Mouse (Mus musculus) right cerebral cortex, adult 2 months (tissue): Measurements from ENCODE around the gene Lonp2.

Experiments used
- DNase-seq, 2 experiments: peaks; one replicate each; pipeline ENCODE4 v3.0.0; 2021 to 2022; ENCODE audit warnings: low spot score in 2 of 2

The Lonp2 gene

DNA sequence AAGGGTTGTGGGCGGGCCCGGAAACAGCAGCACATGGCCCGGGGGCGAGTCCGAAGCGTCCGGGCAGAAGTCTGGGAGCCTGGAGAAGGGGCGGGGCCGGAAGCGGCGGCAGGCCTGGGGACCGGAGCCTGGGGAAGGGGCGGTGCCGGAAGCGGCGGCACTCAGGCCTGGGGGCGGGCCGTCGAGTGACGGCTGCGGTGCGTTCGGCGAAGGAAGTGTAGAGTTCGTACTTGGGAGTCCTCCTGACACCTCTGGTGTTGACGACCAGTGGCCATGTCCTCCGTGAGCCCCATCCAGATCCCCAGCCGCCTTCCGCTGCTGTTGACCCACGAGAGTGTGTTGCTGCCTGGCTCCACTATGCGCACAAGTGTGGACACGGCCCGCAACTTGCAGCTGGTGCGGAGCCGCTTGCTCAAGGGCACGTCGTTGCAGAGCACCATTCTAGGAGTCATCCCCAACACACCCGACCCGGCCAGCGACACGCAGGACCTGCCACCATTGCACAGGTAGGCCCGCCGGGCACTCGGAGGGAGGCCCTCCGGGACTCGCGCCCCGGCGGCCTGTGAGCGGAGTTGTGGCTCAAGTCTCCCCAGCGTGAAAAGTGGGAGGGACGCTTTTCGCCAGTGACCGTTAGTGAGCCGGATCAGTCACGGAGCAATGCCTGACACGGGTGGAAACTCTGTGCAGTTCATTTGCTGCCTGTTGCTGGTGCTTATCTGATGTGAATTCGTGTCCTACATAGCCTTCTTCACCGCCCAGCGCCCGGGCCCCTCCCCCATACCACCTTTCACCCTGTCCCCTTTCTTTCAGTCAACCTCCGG, at the start of gene Lonp2:
Gene Lonp2 (plus strand): TSS at position 133 of the 821 bp plus-strand sequence.
- DNase-seq = peak; percentile 96

DNA sequence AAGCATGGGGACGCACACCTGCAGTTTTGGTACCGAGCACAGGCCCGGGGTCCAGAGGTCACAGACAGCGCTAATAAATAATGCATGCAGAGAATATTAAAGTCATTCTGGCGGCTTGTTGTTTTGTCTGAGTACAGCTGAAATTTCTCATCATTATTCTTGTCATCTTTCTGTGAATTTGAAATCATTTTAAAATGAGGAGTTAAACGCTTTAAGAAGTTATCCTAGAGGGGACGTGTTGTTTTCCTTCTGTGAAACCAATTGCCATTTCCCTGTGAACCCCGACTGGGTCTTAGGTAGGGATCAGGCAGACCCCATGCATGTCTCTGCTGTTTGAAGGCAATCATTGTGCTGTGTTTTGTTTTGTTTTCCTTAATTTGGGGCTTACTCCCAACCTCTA, 46.3 kb upstream of the Lonp2 start:
- no peak for DNase-seq

DNA sequence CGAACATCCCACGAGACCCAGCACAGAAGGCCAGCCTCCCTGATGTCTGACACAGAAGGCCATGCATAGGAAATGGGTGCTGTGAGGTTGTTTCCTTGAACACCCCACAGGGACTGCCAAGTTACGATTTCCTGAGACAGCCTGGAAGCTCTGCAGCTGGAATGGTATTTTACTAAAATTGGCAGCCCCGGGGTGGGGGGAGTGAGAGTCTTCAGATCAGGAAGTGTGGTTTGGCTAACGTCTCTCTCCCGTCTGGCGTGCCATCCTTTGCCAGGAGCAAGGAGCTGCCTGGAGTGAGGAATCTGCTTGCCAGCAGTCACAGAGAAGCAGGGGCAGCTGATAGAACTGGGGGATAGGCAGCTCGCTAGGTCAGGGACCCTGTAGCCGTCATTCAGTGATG, 45.8 kb upstream of the Lonp2 start:
- DNase-seq = peak; percentile 64 to 73

DNA sequence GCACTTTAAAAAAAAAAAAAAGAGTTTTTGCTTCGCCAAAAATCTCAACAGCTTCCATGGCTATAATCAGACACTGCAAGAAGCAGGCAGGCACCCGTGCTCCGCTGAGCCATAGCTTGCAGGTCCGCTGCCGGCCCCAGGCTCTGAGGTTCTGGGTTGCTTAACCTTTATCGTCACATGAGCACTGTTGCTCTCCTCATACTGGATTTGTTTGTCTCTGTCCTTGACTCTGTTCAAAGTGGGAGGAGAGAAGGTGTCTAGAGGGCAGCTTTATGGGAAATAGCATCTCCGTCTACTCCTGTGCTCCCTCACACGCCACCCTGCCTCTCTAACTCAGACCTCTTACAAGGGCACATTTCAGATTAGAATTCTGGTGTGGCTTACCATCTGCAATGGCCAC, 45.1 kb upstream of the Lonp2 start:
- peak in 1 of 2 experiments; percentile 11 for DNase-seq

DNA sequence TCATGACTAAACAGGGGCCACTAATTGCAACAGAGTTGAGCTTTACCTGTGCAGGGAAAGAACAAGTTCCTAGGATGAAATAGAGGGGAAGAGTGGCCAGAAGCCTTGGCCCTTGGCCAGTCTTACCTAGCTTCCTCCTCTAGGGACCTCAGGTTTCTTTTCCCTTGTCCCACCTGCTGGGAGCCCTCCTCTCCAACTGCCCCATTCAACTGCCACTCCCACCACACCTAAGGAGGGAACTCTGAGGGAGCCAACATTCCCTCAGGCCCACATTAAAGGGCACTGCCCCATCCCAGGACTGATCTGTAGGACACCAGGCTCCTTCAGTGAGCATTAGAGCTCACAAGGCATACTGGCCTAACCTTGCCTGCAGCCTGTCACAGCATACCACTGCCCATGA, 43.4 kb upstream of the Lonp2 start, which contains the start of gene Abcc12:
Gene Abcc12 (minus strand): TSS at position 229 of the 400 bp plus-strand sequence.
- no peak for DNase-seq

- DNase-seq = peak; percentile 9 to 18
Observed at GRCm38 (mm10) chr8:86581921-86582331, 41.9 kb upstream of the Lonp2 start.

DNA sequence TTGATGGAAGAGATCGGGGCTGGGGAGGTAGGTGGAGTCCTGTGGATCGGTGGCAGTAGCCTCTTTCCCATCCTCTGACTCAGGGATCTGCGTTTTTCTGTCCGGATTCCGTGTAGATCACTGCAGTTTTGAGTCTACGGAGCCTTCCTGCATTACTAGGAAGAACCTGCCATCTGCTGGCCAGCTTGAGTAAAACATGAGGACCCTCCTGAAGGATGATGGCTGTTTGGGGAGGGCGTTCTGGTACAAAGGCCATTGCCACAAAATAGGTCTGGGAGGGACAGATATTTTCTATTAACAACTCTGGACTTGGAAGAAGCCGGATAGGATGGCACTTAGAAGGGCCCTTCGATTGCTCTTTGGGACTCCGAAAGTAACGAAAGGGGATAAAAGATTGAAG, 38.7 kb upstream of the Lonp2 start:
- peak; percentile 90 to 92 for DNase-seq

DNA sequence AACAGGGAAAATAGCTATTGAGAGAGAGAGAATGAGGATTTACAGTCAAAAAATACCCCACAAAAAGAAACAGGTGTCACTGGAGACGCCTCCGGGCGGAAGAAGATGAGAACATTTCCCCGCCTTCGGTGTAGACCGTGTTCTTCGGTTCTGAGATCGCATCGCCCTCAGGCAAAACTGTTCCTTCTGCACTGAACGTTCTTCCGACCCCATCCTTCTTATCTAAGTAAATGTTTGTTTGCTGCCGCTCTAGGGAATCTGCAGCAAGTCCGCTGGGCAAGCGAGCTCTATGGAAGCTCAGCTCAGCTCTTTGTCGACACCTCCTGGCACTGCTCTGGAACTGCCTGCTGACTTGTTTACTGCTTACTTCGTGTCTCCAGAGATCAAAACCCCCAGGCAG, 38.3 kb upstream of the Lonp2 start:
- peak; percentile 81 to 83 for DNase-seq

GRCm38 (mm10) chr8:86586058-86586457, 37.8 kb upstream of the Lonp2 start:
- no peak for DNase-seq

GRCm38 (mm10) chr8:86586642-86587041, 37.2 kb upstream of the Lonp2 start:
- no peak for DNase-seq

DNA sequence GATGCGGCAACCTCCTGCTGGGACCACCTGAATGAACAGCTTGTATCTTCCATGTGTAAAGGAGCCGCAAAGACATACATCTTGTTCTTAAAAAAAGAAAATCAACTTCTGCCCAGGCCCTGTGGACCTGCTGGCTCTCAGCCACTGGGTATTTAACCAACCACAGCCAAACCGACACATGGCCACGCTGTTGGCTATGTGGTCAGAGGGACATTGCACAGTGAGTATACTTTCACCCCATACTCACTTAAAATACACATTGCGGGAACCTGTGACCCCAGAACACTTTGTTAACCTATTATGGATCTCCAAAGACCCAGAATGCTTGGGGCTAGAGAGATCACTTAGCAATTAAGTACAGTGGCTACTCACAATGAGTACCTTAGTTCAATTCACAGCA, 35.5 kb upstream of the Lonp2 start:
- no peak for DNase-seq

DNA sequence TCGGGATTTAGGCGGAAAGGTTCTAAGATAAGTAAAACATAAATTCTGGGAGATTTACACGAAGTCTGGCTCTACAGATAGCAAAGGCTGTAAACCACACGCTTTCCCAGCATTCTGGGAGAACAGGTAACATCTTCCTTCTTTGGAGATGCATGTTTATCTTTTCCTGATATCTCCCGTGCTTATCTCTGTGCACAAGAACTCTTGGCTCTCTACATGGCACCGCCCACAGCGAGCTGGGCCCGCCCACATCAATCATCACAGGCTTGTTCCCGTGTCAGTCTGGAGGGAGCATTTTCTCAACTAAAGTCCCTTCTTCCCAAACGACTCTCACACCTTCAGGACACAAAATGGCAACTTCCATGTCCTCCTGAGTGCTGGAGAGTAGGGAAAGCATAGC, 30.7 kb upstream of the Lonp2 start:
- no peak for DNase-seq

- no peak for DNase-seq
Observed at GRCm38 (mm10) chr8:86594159-86594796, 29.6 kb upstream of the Lonp2 start.

GRCm38 (mm10) chr8:86595671-86596070, 28.2 kb upstream of the Lonp2 start:
- no peak for DNase-seq

- no peak for DNase-seq
Observed at GRCm38 (mm10) chr8:86597681-86598080, 26.2 kb upstream of the Lonp2 start.

GRCm38 (mm10) chr8:86599299-86599698, 24.5 kb upstream of the Lonp2 start:
- DNase-seq = no peak

DNA sequence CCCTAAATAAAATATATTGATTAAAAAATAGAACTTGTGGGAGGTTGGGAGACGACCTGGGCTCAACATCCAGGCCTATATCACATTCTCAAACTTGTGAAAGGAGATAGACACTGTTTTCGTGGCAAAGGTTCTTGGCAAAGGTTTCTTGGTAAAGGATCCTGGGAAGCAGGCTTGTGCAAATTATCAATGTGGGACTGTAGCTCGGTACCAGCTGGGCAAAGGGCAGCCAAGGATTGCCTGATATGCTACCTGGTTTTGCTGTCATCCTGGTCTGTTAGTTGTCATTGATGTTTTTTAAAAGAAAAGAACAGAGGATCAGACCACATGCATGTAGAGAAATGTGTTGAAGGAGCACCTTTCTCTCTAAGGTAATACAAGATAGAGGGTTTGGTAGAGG, 23.5 kb upstream of the Lonp2 start:
- no peak for DNase-seq

- DNase-seq = no peak
Observed at GRCm38 (mm10) chr8:86603174-86603573, 20.7 kb upstream of the Lonp2 start.

- DNase-seq = no peak
Observed at GRCm38 (mm10) chr8:86604676-86605075, 19.2 kb upstream of the Lonp2 start.

DNA sequence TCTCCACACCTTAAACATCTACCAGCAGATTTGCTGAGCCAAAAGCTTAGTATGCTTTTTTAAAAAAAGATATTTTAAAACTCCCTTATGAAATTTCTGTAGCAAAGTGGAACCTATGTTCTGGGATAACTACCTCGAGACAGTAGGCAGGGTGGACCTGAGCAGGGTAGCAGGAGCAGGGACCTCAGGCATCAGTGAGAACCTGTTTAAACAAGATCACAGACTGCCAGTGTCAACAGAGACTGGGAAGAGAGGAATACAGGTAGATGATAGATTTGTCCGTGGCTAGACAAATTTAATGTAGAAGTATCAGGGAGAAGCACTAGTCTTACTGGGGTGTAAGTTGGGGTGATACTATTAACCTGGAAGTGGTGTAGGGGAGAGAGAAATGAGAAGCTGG, 10.0 kb upstream of the Lonp2 start:
- no peak for DNase-seq

DNA sequence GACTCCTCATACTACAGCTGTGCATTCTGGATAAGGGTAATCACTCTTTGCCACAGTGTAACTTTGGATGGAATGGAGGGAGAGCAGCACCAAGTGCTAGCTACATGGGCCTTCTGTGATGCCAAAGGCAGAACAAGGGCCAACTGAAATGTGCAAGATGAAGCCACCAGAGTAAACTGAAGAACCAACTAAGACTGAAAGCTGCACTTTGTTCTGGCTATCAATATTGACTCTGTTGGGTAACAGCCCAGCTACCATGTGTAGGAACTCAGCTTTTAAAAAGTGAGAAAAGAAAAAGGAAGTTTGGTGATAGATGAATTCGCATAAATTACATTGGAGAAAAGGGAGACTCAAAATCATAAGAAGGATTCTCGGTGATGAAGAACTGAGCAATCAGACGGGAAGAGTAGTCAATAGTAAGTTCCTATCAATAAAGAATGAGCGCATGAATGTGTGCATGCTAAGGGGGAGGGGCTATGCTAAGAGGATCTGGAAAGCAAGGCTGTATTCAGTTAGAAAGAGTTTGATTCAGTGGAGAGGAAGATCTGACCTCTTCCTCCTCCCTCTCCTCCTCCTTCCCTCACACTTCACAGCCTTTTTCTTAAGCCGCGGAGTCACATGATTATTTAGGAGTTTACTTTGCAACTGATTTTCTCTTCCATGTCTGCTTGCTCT, 8.6 kb upstream of the Lonp2 start:
- no peak for DNase-seq

DNA sequence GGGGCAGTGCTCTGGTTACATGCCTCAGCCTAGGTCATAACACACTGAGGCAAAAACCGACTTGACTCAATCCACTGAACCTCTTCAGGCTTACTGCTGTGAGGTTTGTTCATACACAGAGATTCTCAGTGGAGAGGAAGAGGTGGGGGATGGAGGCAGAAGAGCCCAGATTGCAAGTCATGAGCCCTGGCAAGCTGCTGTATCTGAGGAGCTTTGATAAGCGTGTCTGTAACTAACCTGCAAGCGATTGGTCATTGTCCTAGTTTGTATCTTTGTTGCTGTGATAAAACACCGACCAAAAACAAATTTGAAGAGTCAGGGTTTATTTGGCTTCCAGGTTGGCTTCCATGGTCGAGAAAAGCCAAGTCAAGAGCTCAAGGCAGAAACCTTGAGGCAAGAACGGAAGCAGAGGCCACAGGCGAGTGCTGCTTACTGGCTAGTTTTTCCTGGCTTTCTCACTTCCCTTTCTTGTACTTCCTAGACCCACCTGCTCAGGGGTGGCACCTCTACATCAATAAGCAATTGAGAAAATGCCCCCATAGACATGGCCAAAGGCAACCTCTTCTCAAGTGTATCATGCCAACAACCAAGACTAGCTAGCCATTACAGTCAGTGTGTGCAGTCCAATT, 6.0 kb upstream of the Lonp2 start:
- no peak for DNase-seq
